Mouse (Mus musculus) G1E (cell line): Measurements from ENCODE around the gene Rgs7.

Experiments
- CTCF ChIP-seq: IDR thresholded peaks from 2 replicates; pipeline ENCODE4 v1.5.1; 2012; ENCODE audit warnings: low read depth, low read length, inconsistent platforms, mixed read lengths
- GATA1 ChIP-seq: IDR thresholded peaks from 2 replicates; pipeline ENCODE4 v1.6.1; 2012; ENCODE audit warnings: borderline replicate concordance, low read length, inconsistent platforms, mixed read lengths
- TAL1 ChIP-seq: conservative IDR thresholded peaks from 2 replicates; pipeline ENCODE4 v1.6.1; 2012; ENCODE audit warnings: low read depth, low read length, inconsistent platforms, mixed read lengths

- TF ChIP-seq CTCF = no peak
- TF ChIP-seq GATA1 = no peak
- no peak for TF ChIP-seq TAL1
Observed at GRCm38 (mm10) chr1:175028716-175029204, 463.5 kb downstream of the Rgs7 start.
